Mouse (Mus musculus) embryo, embryonic 10 days (tissue): ENCODE data around the gene Gm29797.

Experiments used
- DNase-seq: peaks from one replicate; pipeline ENCODE4 v3.0.0-alpha.2; 2015; ENCODE audit warnings: low spot score

Gm29797 gene

DNA sequence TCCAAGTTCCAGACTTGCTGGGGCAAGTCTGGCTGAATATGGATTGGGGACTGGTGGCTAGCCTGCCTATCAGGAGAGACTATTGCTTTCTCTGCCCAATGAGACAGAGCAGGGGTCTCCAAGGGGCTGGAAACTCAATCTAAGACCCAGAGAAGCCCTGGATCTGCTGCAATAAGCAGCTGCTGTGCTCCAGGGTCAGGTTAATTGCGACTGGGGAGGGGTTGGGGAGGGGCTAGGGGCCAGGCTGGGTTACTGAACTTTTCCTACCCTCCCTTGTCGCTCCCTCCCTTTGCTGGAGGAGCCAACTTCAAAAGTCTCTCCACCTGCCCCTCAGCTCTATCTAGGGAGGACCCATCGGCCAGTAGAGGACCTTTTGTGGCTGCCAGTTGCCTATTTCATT, at the start of gene Gm29797:
Gene Gm29797, plus strand, starts transcription at position 301 of the 400 bp plus-strand sequence.
- no peak for DNase-seq

DNA sequence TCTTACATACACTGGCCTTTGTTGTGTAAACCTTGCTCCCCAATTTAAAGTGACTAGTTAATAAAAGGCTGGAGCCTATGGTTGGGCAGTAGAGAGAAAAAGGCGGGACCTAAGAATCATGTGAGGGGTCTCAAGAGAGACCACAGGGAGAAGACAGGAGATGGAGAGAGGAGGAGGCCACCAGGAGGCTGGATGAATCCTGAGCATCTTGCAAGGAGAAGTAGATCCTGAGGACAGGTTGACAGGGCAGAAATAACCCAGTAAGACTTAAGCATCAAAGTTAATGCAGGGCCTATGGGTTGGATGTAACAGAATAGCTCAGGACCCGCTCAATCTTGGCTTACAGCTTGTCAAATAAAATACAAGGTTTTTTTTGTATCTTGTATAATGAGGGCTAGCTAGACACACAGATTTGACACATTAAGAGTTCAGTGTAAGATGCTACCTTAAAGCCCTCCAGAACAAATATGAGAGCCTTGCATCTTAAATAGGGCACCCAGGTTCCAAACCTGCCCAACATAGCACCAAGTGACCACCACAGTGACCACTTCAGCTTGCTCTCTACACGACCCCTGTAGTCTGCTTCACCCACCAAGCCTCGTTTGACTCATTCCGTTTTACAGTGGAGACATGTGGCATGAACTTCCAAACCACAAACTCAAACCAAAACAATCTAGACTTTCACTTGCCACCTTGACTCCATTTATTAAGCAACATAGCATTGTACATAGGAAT, 37.9 kb upstream of the Gm29797 start:
- no peak for DNase-seq

DNA sequence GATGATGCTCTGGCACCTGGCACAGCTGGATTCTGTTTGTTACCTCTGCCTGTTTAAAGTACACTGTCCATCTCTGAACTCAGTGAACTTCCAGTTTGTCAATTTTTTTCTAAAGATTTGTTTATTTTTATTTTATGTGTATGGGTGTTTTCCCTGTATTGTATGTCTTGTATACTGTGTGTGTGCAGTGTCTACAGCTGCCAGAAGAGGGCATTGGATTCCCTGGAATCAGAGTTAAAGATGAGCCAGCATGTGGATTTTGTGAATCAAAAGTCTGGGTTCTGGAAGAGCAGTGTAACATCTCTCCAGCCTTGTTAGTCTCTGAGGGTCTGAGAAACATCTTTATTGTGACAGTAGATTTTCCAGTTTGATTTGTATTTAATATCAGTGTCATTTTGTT, 33.4 kb upstream of the Gm29797 start:
- DNase-seq: peak; percentile 22

DNA sequence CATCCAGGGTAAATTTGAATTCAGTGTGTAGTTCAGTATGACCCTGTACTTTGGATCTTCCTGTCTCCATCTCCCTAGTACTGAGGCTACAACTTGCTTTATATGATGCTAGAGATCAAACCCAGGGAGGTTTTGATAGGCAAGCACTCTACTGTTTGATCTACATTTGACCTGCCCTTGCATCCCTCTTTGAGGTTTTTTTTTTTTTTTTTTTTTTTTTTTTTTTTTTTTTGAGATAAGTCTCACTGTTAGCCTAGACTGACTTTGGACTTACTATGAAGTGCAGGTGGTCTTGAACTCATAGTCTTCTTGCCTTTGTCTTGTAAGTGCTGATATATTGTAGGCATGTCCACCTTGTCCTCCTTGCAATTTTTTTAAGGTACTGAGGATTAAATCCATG, 28.4 kb upstream of the Gm29797 start:
- DNase-seq: no peak

DNA sequence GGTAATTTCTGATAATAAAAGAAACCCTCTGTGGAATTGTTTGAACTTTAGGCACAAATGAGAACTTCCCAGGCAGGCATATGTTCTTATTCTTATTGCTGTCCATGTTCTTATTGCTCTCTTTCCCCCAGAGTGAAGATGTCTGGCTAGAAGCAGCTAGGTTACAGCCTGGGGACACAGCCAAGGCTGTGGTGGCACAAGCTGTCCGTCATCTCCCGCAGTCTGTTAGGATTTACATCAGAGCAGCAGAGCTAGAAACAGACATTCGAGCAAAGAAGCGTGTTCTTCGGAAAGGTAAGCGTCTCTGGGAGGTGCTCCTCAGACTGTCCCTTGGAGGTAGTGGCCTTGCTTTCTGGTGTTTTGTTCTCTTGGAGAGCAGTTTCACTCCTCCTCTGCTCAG, 24.2 kb upstream of the Gm29797 start:
- no peak for DNase-seq

DNA sequence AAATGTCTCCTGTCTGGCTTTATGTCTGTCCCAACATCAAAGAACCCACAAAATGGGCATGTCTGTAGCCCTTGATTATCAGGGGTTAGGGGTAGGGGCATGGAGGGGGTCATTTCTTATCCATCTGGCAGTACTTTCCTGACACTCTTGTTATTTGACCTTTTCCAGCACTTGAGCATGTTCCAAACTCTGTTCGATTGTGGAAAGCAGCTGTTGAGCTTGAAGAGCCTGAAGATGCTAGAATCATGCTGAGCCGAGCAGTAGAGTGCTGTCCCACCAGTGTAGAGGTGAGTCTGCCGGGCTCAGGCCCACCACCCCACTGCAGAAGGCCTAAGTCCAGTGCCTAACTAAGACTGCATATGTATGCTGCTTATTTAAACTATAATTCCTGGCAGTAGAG, 21.0 kb upstream of the Gm29797 start:
- DNase-seq: no peak

DNA sequence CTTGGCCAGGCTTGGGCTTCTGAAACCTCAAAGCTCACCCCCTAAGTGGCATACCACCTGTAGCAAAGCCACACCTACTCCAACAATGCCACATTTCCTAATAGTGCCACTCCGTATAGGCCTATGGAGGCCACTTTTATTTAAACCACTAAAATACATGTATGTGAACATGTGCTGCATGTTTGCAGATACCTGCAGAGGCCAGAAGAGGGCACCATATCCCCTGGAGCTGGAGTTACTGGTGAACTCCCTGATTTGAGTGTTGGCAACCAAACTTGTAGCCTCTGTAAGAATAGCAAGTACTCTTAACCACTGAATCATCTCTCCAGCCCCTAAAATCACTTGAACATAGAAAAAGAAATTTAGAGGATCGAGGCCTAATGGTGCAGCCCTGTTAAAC, 12.5 kb upstream of the Gm29797 start:
- peak; percentile 57 for DNase-seq

DNA sequence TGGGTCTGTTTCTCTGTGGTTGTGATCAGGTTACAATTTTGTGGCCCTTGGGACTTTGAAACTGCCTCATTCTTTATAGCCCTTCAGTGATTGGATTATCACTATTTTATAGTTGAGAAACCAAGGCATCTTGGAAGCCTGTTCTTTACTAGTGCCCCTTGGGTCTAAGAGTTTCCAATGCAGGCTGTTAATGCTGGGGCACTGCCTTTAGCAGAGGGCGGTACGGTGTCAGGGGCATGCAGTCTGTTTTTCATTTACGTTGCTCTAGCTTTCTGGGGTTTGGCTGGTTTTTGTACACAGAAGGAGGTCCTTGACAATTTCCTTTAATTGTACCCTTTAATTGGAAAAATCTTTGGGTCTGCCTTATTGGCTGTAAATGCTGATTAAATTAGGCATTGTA, 11.2 kb upstream of the Gm29797 start:
- DNase-seq: no peak

DNA sequence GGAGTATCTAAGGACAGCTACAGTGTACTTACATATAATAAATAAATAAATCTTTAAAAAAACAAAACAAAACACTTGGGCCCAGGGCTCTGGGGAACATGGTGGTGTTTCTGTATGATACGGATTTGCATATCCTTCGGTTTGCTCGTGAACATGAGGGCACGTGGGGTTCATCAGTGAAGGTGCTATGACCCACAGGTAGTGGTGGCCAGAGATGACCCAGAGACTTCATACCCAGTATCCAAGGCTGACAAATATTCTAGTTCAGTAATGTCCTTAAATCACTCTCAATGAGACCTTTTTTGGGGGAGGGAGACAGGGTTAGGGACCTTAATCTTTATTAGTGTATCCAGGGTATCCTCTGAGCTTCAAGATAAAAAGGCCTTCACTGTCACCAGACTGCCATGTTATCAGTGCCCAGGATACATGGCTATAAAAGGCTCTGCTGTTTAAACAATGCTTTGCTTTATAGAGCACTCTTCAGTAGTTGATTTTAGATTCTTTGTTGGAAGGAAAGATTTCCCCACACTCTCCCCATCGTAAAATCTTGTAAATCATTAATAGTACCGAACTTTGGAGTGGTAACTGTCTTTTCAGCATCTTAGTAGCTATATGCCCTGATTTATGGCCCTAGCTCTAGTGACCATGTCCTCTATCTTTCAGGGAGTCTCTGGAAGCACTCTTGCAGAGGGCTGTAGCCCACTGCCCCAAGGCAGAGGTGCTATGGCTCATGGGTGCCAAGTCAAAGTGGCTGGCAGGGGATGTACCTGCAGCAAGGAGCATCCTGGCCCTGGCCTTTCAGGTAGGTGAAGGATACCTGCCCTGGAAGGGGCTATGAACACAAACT, 10.0 kb upstream of the Gm29797 start:
- no peak for DNase-seq

DNA sequence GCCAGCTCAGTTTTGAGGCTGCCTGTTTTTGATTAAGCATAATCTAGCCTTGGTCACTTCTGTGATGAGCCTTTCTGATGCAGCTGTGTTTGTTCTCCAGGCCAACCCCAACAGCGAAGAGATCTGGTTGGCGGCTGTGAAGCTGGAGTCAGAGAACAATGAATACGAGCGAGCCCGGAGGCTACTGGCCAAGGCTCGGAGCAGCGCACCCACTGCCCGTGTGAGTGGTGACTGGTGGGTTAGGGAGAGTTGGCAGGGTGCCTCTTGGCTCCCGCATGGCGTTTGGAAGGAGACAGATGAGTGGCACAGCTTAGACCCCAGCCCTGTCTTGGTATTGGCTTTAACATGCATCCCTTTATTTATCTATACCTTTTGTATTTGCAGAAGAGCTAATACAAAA, 7.9 kb upstream of the Gm29797 start:
- DNase-seq: no peak

DNA sequence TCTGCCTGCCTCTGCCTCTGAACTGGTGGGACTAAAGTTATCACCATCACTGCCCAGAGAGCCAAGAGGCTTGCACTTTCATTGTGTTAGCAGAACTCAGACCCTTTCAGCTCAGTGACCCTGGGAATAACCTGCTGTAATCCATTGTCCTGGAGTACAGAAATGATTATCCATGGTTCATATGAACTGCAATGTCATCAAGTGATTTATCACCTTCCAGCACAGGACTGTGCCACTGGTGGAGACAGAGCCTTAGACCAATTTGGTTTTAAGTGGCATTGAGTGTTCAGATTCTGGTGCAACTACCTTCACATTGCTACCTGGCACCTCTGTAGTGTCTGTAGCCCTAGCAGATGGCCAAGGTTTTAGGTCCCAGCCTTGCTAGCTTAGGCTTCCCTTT, 3.8 kb upstream of the Gm29797 start:
- no peak for DNase-seq

DNA sequence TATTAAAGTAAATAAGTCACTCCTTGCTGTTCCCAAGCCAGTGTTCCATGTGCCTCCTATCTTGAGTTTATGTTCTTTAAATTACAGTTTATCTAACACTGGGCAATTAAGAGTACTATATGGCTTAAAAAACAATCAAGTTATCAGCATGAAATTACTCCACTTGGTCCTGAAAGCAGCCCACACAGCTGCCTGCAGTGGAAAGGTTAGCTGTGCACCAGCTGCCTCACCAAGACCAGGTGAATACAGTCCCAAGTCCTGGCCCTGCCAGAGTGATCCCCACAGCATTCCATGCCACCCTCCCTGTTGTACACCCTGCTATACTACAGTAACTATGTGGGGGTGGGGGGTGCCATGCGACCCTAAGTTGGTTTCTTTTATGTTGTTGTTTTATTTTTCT, 3.3 kb upstream of the Gm29797 start:
- no peak for DNase-seq

DNA sequence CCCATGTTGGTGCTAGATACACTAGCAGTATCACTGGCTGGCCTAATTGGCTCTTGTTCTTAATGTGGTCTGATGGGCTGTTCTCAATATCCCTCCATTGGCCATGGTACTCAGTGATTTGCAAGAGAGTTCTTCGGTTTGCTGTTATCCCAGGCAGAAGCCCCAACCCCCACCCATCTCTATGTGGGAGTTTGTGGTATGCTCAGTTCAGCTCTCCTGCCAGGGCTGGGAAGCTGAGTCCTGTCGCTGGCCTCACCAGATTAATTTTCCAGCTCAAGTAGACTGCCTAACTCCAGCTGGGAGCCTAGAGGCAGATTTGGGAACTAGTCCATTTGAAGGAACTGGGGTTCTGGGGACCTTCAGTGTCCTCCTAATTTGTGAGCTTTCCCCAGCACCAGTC, 607 bp downstream of the Gm29797 start:
- DNase-seq: no peak

DNA sequence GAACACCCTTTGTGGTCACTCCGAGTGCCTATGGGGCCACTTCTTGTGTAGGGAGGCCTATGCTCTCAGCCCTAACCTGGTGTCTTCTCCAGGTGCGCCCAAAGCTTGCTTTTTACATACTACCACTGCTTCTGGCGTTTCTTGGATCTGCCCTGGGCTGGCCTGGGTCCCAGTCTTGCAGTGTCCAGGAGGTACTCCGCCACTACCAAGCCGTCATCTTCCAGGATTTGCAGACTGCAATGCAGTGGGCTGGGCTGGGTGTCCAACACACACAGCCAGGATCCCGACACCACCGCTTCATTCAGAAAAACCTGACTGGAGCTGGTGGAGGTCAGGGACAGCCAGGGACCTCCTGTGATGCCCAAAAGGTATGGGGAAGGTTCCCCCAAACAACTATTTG, 1.7 kb downstream of the Gm29797 start:
- DNase-seq: no peak

DNA sequence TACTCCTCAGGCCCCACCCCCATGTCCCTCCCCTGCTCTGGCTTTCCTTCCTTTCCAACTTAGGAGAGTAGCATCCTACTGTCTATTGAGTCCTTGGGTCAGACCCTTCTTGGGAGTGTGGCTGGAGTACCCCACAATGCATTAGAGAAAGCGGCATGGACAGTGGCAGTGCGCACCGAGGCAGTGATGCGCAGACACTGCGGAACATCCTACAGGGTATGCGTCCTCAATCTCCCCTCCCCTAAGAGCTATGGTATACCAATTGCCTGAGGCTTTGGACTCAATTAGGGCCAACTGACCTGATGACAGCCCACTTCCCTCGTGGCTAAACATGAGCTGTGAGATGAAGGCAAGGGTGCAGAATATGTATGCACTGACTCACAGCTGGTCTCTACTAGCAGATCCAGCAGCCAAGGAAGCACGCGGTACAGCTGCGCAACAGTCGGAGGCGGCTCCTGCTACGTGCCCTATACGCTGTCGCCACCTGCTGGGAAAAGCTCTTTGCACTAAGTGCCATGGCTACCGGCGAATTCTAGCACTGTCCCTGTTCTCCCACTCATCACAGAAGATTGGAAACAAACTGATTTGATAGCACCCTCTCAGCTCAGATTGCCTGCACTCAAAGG, 2.2 kb downstream of the Gm29797 start:
- peak; percentile 75 for DNase-seq

DNA sequence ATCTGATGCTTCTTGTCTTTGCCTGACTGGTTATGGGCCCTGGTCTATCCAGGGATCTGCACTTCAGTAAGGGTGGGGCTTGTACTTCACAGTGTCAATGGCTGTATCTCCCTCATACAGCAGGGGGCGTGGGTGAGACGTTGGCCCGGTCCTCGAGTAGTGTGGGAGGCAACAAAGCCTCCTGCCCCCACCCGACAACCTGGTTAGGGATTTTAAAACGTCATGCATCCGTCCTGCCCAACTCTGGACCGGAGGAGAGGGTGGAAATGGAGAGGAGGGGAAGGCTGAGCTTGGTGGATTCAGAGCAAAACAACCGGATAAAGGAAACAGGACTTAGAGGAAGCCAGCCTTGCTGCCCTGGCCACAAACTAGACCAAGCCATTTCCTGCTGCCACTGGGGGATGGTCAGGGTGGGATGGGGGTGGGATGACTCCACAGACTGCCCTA, 2.8 kb downstream of the Gm29797 start:
- peak; percentile 89 for DNase-seq

DNA sequence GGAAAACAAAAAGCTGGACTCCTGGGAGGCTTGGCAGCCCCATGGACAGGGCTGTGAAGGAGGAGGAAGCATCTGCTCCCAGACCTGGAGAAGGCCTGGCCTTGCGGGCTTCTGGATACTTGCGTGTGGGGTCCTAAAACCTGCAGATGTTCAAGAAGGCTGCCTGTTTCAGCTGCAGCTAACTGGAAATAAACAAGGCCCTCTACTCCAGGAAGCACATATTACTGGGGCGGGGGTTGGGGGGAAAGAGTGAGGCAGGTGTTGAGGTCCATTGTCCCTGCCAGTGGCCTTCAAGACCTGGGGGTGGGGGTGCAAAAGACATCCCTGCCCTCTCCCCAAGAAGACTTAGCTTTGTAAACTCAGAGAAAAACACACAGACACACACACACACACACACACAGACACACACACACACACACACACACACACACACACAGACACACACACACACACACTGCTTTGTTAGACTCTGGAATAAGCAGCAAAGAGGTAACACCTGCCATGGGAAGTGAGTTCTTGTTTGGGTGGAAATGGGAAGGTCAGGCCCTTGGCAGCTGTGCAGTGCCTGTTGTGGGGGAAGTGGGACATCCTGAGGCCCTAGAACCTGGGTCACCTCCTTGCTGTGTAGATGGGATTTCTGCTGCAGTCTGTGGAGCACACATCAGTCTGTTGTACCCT, 5.9 kb downstream of the Gm29797 start:
- DNase-seq: no peak

DNA sequence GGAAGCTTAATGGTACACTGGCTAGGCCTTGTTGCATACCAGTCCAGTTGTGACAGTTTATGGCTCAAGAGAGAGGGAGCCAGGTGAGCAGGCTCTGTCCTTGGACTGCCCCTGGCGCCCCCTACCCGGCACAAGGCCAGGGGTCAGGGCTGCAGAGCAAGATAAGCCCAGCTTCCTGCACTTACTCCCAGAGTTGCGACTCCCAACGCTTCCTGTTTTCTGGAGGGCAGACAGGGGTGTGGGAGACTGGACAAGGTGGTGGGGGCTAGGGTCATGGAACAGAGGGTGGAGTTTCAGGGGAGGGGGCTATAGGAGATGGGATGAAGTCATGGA, 6.4 kb downstream of the Gm29797 start:
- no peak for DNase-seq

DNA sequence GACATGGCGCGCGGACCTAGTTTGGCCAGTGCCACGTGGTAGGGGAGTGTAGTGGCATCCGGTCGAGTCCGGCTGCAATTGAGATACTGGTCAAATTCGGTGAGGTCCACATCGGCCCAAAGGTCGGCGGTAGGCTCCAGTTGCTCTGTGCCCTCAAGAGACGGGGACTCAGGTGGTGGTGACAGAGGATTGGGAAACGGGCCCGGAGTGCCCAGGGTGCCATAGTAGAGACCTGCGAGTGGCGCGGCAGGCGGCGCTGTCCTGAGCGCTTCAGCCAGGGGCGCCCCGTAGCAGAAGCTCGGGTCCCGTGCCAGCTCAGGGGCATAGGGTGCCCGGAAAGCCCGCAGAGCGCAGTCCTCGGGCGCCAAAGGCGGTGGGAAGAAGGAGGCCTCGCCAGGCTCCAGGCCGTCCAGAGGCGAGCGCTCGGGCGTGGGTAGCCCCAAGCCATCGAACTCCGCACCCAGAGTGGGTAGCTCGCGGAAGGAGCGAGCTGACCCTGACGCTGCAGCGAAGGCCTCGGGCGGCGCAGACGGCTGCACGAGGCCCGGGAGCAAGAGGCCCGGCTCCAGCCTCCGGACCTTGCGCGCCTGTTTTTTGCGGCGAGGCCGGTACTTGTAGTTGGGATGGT, 13.6 kb downstream of the Gm29797 start:
- peak; percentile 33 for DNase-seq

DNA sequence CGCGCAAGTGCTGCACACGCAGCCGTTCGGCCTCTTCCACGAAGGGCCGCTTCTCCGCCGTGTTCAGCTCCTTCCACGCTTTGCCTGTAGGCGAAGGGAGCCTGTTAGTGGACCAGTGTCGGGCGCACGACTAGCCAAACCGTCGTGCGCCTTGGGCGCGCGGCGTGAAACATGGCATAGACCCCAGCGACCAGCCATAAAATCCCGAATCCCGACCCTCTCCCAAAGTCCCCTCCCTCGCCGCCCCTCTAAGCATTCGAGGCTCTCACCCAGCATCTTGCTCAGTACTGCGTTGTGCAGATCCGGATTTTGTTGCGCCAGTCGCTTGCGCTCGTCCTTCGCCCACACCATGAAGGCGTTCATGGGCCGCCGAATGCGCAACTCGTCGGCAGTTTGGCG, 14.1 kb downstream of the Gm29797 start:
- no peak for DNase-seq

DNA sequence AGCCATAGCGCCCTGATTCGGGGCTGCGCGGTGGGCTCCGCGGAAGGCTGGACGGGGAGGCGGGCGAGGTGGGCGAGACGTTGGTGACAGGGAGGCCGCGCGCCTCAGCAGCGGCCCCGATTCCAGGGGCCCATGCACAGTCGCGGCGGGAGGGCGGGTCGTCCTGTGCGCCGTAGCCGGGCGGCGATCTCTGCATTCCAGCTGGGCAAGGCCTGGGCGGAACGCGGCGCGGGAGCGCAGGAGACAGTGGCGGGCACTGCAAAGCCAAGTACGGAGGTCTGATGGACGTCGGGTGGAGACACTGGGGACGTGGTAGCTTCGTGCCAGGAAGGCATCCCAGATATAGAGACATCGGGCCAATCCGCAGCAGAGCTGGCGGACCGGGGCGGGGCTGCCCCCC, 14.5 kb downstream of the Gm29797 start, which contains the start of gene Sox18:
Gene Sox18, minus strand, starts transcription at position 315 of the 400 bp plus-strand sequence.
- DNase-seq: peak; percentile 60

DNA sequence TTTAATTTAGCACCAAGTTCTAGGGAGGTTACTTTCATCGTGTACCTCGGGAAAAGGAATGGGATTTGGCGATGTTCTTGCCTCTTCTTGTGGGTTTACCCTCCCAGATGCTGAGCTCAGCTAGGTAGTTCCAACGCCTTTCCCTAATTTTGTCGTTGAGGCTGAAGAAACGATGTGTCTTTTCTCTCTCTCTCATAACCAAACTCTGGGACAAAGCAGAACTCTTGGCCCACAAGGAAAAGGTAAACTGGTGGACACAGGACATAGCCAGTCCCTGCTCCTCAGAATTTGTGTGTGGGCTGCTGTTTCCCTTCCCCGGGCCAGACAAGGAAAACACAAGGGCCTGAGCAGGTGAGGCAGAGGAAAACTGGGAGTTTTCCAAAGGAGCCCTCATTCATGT, 15.2 kb downstream of the Gm29797 start:
- no peak for DNase-seq
